Mouse (Mus musculus) midbrain, embryonic 14.5 days (tissue): ENCODE data around the gene Plppr4. TPM values are rescaled to one million over a fixed set of nuclear protein-coding genes. Genes with fewer than 3 reads are reported as not detected.
A peak's percentile ranks its signal among the peaks of the same experiment; 100 is the strongest.

Experiments used
- ATAC-seq: fragments of 200-750 bp; cut with Nextera tagmentation; 2 replicates; pipeline ENCODE4 v1.8.0; 2017; ENCODE audit warnings: moderate number of reproducible peaks, moderate library complexity; ENCODE audit not compliant: low FRiP score, low TSS enrichment
- DNase-seq: peaks from one replicate; pipeline ENCODE4 v3.0.0-alpha.2; 2015
- H3K27ac ChIP-seq: fragments of 300-500 bp; sonication (generic); replicated peaks from 2 replicates; pipeline ENCODE4 v1.5.1; 2014; ENCODE audit warnings: mild to moderate bottlenecking, low read depth, low read length, moderate library complexity
- H3K27me3 ChIP-seq: fragments of 300-500 bp; sonication (generic); 2 replicates; pipeline ENCODE4 v1.6.1; 2014; ENCODE audit warnings: low read length, control low read depth, mixed read lengths; ENCODE audit not compliant: control insufficient read depth, insufficient read depth
- H3K36me3 ChIP-seq: fragments of 300-500 bp; sonication (generic); 2 replicates; pipeline ENCODE4 v1.6.1; 2014; ENCODE audit warnings: low read length, control low read depth; ENCODE audit not compliant: control insufficient read depth, insufficient read depth
- H3K4me1 ChIP-seq: fragments of 300-500 bp; sonication (generic); 2 replicates; pipeline ENCODE4 v1.6.1; 2014; ENCODE audit warnings: mild to moderate bottlenecking, antibody characterized with exemption, low read length, control low read depth; ENCODE audit not compliant: control insufficient read depth, insufficient read depth
- H3K4me2 ChIP-seq: fragments of 300-500 bp; sonication (generic); 2 replicates; pipeline ENCODE4 v1.6.1; 2014; ENCODE audit warnings: mild to moderate bottlenecking, low read length, moderate library complexity
- H3K4me3 ChIP-seq: fragments of 300-500 bp; sonication (generic); replicated peaks from 2 replicates; pipeline ENCODE4 v1.5.1; 2014; ENCODE audit warnings: low read depth, low read length
- H3K9ac ChIP-seq: fragments of 300-500 bp; sonication (generic); replicated peaks from 2 replicates; pipeline ENCODE4 v1.6.1; 2014; ENCODE audit warnings: mild to moderate bottlenecking, low read length, moderate library complexity
- H3K9me3 ChIP-seq: fragments of 300-500 bp; sonication (generic); 2 replicates; pipeline ENCODE4 v1.6.1; 2016; ENCODE audit warnings: low read length, control low read depth, mixed read lengths; ENCODE audit not compliant: control insufficient read depth
- WGBS: fragments of 180-500 bp; shearing (Covaris S2); extraction: QIAGEN DNeasy Blood & Tissue Kit; methylation state at CpG from one replicate; pipeline ENCODE4 v1.1.7; 2014; 5-methylcytosine and 5-hydroxymethylcytosine counted together
- polyA plus RNA-seq: library from polyadenylated mRNA; unstranded; fragments of >200 nt; fragmentation: Nextera tagmentation; extraction: Ambion mirVana; gene quantifications from 2 replicates; pipeline ENCODE4 v1.2.1, GENCODE M21; 2014

The Plppr4 gene
- polyA plus RNA-seq = 12.2 and 14.5 TPM in 2 replicates

- DNase-seq (no peak), ATAC-seq (no peak)
- peak within 1 kb of the TSS; percentile 78 for H3K27ac ChIP-seq
- peak within 1 kb of the TSS; percentile 74 for H3K4me2 ChIP-seq
- H3K36me3 ChIP-seq = no peaks in the 10 kb centered on the region
- whole genome bisulfite sequencing = 23% methylated on average over 5 of the region's 5 CpGs
- peaks cover 8% of the 10 kb centered on the region for H3K4me1 ChIP-seq
- no peaks in the 10 kb centered on the region for H3K27me3 ChIP-seq
- peak within 1 kb of the TSS; percentile 70 for H3K9ac ChIP-seq
- peak within 1 kb of the TSS; percentile 59 for H3K4me3 ChIP-seq
- no peaks in the 10 kb centered on the region for H3K9me3 ChIP-seq
These were observed at the start of gene Plppr4 for GRCm38 (mm10) chr3:117360528-117360927. Plppr4 (minus strand) TSS chr3:117360876.

GRCm38 (mm10) chr3:117405821-117406220, 45.1 kb upstream of the Plppr4 start:
- ATAC-seq = no peak
- Histone ChIP-seq H3K27ac (no peak overlapping the region), H3K27me3 (no peaks in the 10 kb centered on the region), H3K9ac (no peak overlapping the region), H3K4me2 (no peak overlapping the region), H3K4me3 (no peak overlapping the region), H3K4me1 (no peaks in the 10 kb centered on the region), H3K9me3 (no peaks in the 10 kb centered on the region), H3K36me3 (no peaks in the 10 kb centered on the region)
- WGBS = 98% methylated on average over 2 of the region's 2 CpGs
- DNase-seq = no peak

- no peaks in the 10 kb centered on the region for H3K27me3 ChIP-seq
- no peaks in the 10 kb centered on the region for H3K4me1 ChIP-seq
- DNase-seq (no peak), ATAC-seq (no peak)
- H3K9me3 ChIP-seq = no peaks in the 10 kb centered on the region
- H3K9ac ChIP-seq = no peak overlapping the region
- no peak overlapping the region for H3K27ac ChIP-seq
- no peak overlapping the region for H3K4me2 ChIP-seq
- no peak overlapping the region for H3K4me3 ChIP-seq
- H3K36me3 ChIP-seq = no peaks in the 10 kb centered on the region
- WGBS = 87% methylated on average over 3 of the region's 3 CpGs
These were observed 43.1 kb upstream of the Plppr4 start for GRCm38 (mm10) chr3:117403740-117404139.

- no peak overlapping the region for H3K4me2 ChIP-seq
- no peaks in the 10 kb centered on the region for H3K4me1 ChIP-seq
- H3K27ac ChIP-seq = no peak overlapping the region
- 97% methylated on average over 1 of the region's 1 CpGs for WGBS
- ATAC-seq (no peak), DNase-seq (no peak)
- H3K4me3 ChIP-seq = no peak overlapping the region
- H3K9me3 ChIP-seq = no peaks in the 10 kb centered on the region
- H3K36me3 ChIP-seq = no peaks in the 10 kb centered on the region
- no peak overlapping the region for H3K9ac ChIP-seq
- H3K27me3 ChIP-seq = no peaks in the 10 kb centered on the region
These were observed 5.4 kb upstream of the Plppr4 start for GRCm38 (mm10) chr3:117366041-117366440.

DNA sequence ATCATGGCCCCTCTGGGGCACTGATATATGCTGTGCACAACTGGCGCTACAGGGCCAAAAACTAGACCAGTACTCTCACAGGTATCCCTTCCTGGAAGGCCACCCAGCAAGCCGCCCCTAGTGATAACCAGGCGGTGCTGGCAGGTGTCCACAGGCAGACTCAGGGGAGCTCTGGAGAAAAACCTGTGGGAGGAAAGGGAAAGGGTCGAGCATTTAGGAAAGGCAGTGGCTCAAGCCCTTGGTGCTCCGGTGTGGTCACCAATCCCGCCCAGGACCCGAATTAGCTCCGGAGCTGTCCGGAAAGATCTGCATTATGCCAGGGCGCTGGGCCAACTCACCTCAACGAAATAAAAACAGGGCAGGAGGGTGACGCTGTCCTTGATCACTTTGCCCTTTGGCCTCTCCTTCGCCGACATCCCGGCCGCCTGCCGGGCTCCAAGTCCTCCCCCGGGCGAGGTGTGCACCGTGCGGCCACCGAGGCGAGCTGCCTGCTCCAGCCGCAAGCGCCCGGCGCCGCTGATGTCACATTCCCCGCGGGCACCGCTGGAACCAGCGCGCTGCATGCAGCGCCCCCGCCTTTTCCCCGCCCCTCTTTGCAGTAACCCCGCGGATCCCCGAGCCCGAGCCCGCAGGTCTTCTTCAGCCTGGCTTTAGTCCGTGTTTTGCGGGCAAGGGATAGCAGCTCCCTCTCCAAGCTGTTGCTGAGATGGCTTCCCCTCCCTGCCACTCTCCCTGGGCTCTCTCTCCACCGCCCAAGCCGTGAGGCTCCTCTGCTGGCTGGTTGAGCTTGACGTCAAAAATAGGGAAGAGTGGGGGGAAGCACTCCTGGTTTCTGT, 772 bp downstream of the Plppr4 start:
- peak; percentile 87 for ATAC-seq
- no peaks in the 10 kb centered on the region for H3K27me3 ChIP-seq
- H3K9me3 ChIP-seq = no peaks in the 10 kb centered on the region
- peak; percentile 86 for DNase-seq
- H3K36me3 ChIP-seq = no peaks in the 10 kb centered on the region
- H3K9ac ChIP-seq = peak overlapping the region; percentile 70
- peaks cover 8% of the 10 kb centered on the region for H3K4me1 ChIP-seq
- peak overlapping the region; percentile 59 for H3K4me3 ChIP-seq
- H3K4me2 ChIP-seq = peak overlapping the region; percentile 74
- peak overlapping the region; percentile 78 for H3K27ac ChIP-seq
- WGBS = 2% methylated on average over 46 of the region's 46 CpGs

DNA sequence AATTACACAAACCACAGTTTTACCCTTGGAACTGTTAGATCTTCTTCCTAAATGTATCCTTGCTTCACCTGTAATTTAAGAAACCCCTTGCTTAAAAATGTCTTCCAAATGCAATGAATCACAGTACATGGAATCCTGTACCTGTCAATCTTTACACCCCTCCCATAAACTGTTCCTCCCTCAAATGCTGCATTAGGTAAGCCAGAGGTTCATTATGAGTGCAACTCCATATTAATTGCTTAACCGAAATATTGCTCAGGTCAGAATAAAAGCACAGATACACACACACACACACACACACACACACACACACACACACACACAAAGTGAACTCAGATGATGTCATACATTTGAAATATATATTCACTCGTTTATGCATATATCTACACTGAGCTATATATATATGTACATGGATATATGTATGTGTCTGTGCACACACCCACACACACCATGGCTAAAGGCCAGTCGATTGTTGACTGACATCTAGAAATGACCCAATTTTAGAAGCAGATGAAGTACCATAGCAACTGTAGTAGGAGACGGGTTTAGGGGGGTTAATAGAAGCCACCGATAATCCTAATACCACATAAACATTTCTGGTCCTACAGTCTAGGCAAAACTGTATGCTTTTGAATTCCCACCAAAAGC, 1.6 kb downstream of the Plppr4 start:
- H3K9ac ChIP-seq = peak overlapping the region; percentile 70

GRCm38 (mm10) chr3:117357367-117357766, 3.3 kb downstream of the Plppr4 start:
- no peaks in the 10 kb centered on the region for H3K27me3 ChIP-seq
- WGBS = 83% methylated on average over 3 of the region's 3 CpGs
- no peaks in the 10 kb centered on the region for H3K36me3 ChIP-seq
- H3K9me3 ChIP-seq = no peaks in the 10 kb centered on the region
- no peak overlapping the region for H3K4me3 ChIP-seq
- no peak overlapping the region for H3K27ac ChIP-seq
- ATAC-seq = no peak
- DNase-seq = no peak
- H3K4me2 ChIP-seq = no peak overlapping the region
- no peak overlapping the region for H3K9ac ChIP-seq
- H3K4me1 ChIP-seq = peaks cover 8% of the 10 kb centered on the region

More for the DNA sequence above, 1.6 kb downstream of the Plppr4 start:
- Histone ChIP-seq H3K4me3 (peak overlapping the region; percentile 59), H3K36me3 (no peaks in the 10 kb centered on the region), H3K4me1 (peaks cover 8% of the 10 kb centered on the region), H3K9me3 (no peaks in the 10 kb centered on the region), H3K27me3 (no peaks in the 10 kb centered on the region), H3K4me2 (peak overlapping the region; percentile 74), H3K27ac (no peak overlapping the region; the same call in 1 of the 2 replicates)
- DNase-seq = peak; percentile 13
- ATAC-seq = peak; percentile 1; the same call in 1 of the 2 replicates
- WGBS = 83% methylated on average over 5 of the region's 5 CpGs

DNA sequence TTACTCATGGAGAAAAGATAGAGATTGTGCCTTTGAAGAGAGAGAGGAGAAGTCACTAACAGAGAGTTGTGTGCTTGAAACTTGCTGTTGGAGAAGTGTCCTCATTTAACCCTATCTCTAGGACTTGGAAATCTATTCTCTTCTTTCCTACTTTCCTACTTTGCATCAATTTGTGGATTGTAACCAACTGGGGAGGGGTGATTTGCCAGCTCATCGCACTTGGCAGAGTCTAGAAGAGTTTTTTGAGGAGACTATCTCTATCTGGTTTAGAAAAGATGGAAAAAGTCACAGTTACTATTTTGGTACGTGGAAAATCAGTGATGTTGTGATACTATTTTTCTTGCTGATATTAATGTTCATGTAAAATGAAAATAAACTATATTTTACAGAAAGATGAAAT, 6.7 kb downstream of the Plppr4 start:
- no peak overlapping the region for H3K27ac ChIP-seq
- H3K4me1 ChIP-seq = no peaks in the 10 kb centered on the region
- no peak for DNase-seq
- H3K36me3 ChIP-seq = no peaks in the 10 kb centered on the region
- no peak overlapping the region for H3K9ac ChIP-seq
- no peaks in the 10 kb centered on the region for H3K9me3 ChIP-seq
- H3K4me3 ChIP-seq = no peak overlapping the region
- H3K4me2 ChIP-seq = no peak overlapping the region
- no peaks in the 10 kb centered on the region for H3K27me3 ChIP-seq
- ATAC-seq = no peak
- 87% methylated on average over 2 of the region's 2 CpGs for WGBS
